Mouse (Mus musculus): Measurements from ENCODE around the gene Acot8.

GRCm38 (mm10) chr2:164765841-164766240, 38.8 kb downstream of the Acot8 start:
- TF ChIP-seq CTCF (IDR thresholded peaks at IDR 0.05; ENCODE audit: insufficient read depth, low read depth, low read length) (no peak), POLR2A (IDR thresholded peaks at IDR 0.05; ENCODE audit: insufficient read depth, low read depth, low read length) (no peak)

All from olfactory bulb, adult 2 months (tissue).